In genomic region chr9:108085261-108085660, GRCm38 (mm10) we compare ENCODE assay signal across 29 mouse cellular contexts. TPM values are rescaled to one million over a fixed set of nuclear protein-coding genes. Genes with fewer than 3 reads are reported as not detected.
DNase-seq lines count a peak whose midpoint lies in the region; ATAC-seq and TF ChIP-seq lines count a peak whose summit lies in the region.
"Had no signal": no experiment of that assay in that cellular context is flagged by ENCODE, and none has a peak within 500 bp of the region (broad histone marks: within the 10 kb centered on the region; RNA-seq: fewer than 3 reads in every experiment).

No protein-coding gene starts in this region.

- no peak for ATAC-seq in kidney, embryonic 14.5 days (ENCODE audit: low FRiP score, low TSS enrichment)
- ATAC-seq in liver, embryonic 13.5 days (ENCODE audit: low read depth) = no peak
- ATAC-seq: hindbrain, embryonic 16.5 days had no signal

- no peak overlapping the region for H3K27ac ChIP-seq in kidney, embryonic 14.5 days (ENCODE audit: low read depth, low read length)
- H3K27ac ChIP-seq in liver, adult 2 months (replicated peaks; ENCODE audit: insufficient read depth, low read depth, low read length) = peak overlapping the region; percentile 61
- H3K27ac ChIP-seq in liver, embryonic 13.5 days = peak overlapping the region; percentile 100
- H3K27ac ChIP-seq: forebrain, embryonic 12.5 days; gastrocnemius, adult 2 months; hindbrain, embryonic 10.5 days; kidney, postnatal 0 days; limb, embryonic 10.5 days; stomach, embryonic 15.5 days had no signal

- DNase-seq in kidney, adult 11 months = peak; percentile 74
- DNase-seq in liver, adult 2 months (ENCODE audit: extremely low read depth, low read depth, low spot score) = peak; percentile 93
- DNase-seq in liver = no peak
- DNase-seq in liver, embryonic 13.5 days = no peak
- no peak for DNase-seq in left cerebral cortex, adult 8-10 months (ENCODE audit: low spot score in 2 of 2)
- no peak for DNase-seq in retina, postnatal 1 day
- DNase-seq: adrenal gland, adult 2 months; B cell, adult 2 months; cerebellum, adult 11-12 months; cerebellum, postnatal 10 days; gastrocnemius, adult 2 months; heart, postnatal 10 days; layer of hippocampus, adult 9-11 months; lung, adult 18-20 months; lung, postnatal 14 days; right cerebral cortex, adult 18-20 months; right cerebral cortex, postnatal 4 days; thymus, adult 2 months; thymus, postnatal 4 days had no signal

- no peak for TF ChIP-seq CTCF in liver, adult 2 months (IDR thresholded peaks at IDR 0.05; ENCODE audit: low read depth, low read length)

- peaks cover 20% of the 10 kb centered on the region for H3K27me3 ChIP-seq in kidney, embryonic 14.5 days (ENCODE audit: control insufficient read depth, insufficient read depth, low read length)
- no peaks in the 10 kb centered on the region for H3K27me3 ChIP-seq in liver, adult 2 months (ENCODE audit: control insufficient read depth, insufficient read depth, low read length)
- H3K27me3 ChIP-seq in liver, embryonic 13.5 days = peaks cover 10% of the 10 kb centered on the region; the same call in 1 of the 2 replicates

- TF ChIP-seq POLR2A in liver, adult 2 months (IDR thresholded peaks at IDR 0.05; ENCODE audit: extremely low read depth, insufficient read depth, low read length) = no peak

- no peaks in the 10 kb centered on the region for H3K9me3 ChIP-seq in kidney, embryonic 14.5 days (ENCODE audit: control insufficient read depth, low read length)
- no peaks in the 10 kb centered on the region for H3K9me3 ChIP-seq in liver, embryonic 13.5 days (replicated peaks)
- H3K9me3 ChIP-seq: forebrain, embryonic 12.5 days; hindbrain, embryonic 10.5 days; limb, embryonic 10.5 days; stomach, embryonic 15.5 days had no signal

- peaks cover 56% of the 10 kb centered on the region for H3K36me3 ChIP-seq in kidney, embryonic 14.5 days (ENCODE audit: control insufficient read depth, insufficient read depth, low read length)
- H3K36me3 ChIP-seq in liver, adult 2 months (ENCODE audit: control insufficient read depth, insufficient read depth, low read length) = peaks cover 32% of the 10 kb centered on the region; the same call in 1 of the 2 replicates
- H3K36me3 ChIP-seq in liver, embryonic 13.5 days = peaks cover 81% of the 10 kb centered on the region

- no peak overlapping the region for H3K4me3 ChIP-seq in kidney, embryonic 14.5 days (ENCODE audit: low read length)
- H3K4me3 ChIP-seq in liver, adult 2 months (ENCODE audit: insufficient read depth, low read depth, low read length) = no peak overlapping the region
- peak overlapping the region; percentile 16; the same call in 1 of the 2 replicates for H3K4me3 ChIP-seq in liver, embryonic 13.5 days (replicated peaks)
- H3K4me3 ChIP-seq: forebrain, embryonic 12.5 days; gastrocnemius, adult 2 months; hindbrain, embryonic 10.5 days; limb, embryonic 10.5 days; stomach, embryonic 15.5 days had no signal

- H3K4me2 ChIP-seq in kidney, embryonic 14.5 days (replicated peaks; ENCODE audit: low read depth, low read length) = no peak overlapping the region
- peak overlapping the region; percentile 91 for H3K4me2 ChIP-seq in liver, embryonic 13.5 days
- H3K4me2 ChIP-seq: forebrain, embryonic 12.5 days; midbrain, embryonic 11.5 days; stomach, embryonic 15.5 days had no signal

- 94% methylated on average over 4 of the region's 4 CpGs for WGBS in kidney, embryonic 14.5 days
- 30% methylated on average over 4 of the region's 4 CpGs for WGBS in liver, adult 2 months
- WGBS in liver, embryonic 13.5 days (ENCODE audit: insufficient replicate concordance) = 94% methylated on average over 4 of the region's 4 CpGs

- peaks cover 11% of the 10 kb centered on the region; the same call in 1 of the 2 replicates for H3K79me2 ChIP-seq in liver, adult 2 months (ENCODE audit: control insufficient read depth, insufficient read depth, low read length)

- H3K4me1 ChIP-seq in kidney, embryonic 14.5 days (ENCODE audit: control insufficient read depth, insufficient read depth, low read length) = no peaks in the 10 kb centered on the region; the same call in 1 of the 2 replicates
- H3K4me1 ChIP-seq in liver, adult 2 months (ENCODE audit: control insufficient read depth, insufficient read depth, low read length) = peaks cover 28% of the 10 kb centered on the region
- H3K4me1 ChIP-seq in liver, embryonic 13.5 days (replicated peaks) = peaks cover 86% of the 10 kb centered on the region

- H3K9ac ChIP-seq in kidney, embryonic 14.5 days (ENCODE audit: low read depth, low read length) = no peak overlapping the region
- peak overlapping the region; percentile 34; the same call in 1 of the 2 replicates for H3K9ac ChIP-seq in liver, adult 2 months (ENCODE audit: low read depth, low read length)
- H3K9ac ChIP-seq in liver, embryonic 13.5 days = peak overlapping the region; percentile 99
- H3K9ac ChIP-seq: forebrain, embryonic 12.5 days; stomach, embryonic 15.5 days had no signal

RNA-seq across cellular contexts. Expression of gene Rnf123, which starts 2.1 kb away (rescaled TPM):
- 20.0 and 30.9 TPM in 2 replicates for polyA plus RNA-seq in kidney, embryonic 14.5 days (2014; fragmentation: Nextera tagmentation; extraction: Ambion mirVana)
- total RNA-seq in liver, adult 2 months (2014; rRNA removed) = 19.6 and 29.6 TPM in 2 replicates
- polyA plus RNA-seq in liver, adult 2 months (2012; rRNA removed) = 79.8 and 97.5 TPM in 2 replicates
- polyA plus RNA-seq in liver, embryonic 13.5 days (2015; fragmentation: Nextera tagmentation; extraction: Ambion mirVana) = 80.8 and 88.0 TPM in 2 replicates
- total RNA-seq in left cerebral cortex, adult 8-10 months (2022) = 100 to 1,000 TPM; 109 to 112 (median 111) TPM

RNA-seq across cellular contexts. Expression of gene Mst1, which starts 5.0 kb away (rescaled TPM):
- polyA plus RNA-seq in kidney, embryonic 14.5 days (2014; fragmentation: Nextera tagmentation; extraction: Ambion mirVana) = not detected in 2 replicates
- 143 and 177 TPM in 2 replicates for total RNA-seq in liver, adult 2 months (2014; rRNA removed)
- 203 and 264 TPM in 2 replicates for polyA plus RNA-seq in liver, adult 2 months (2012; rRNA removed)
- polyA plus RNA-seq in liver, embryonic 13.5 days (2015; fragmentation: Nextera tagmentation; extraction: Ambion mirVana) = 15.5 and 18.6 TPM in 2 replicates
- total RNA-seq in left cerebral cortex, adult 8-10 months (2022) = not detected
- total RNA-seq: gastrocnemius, adult 2 months; heart, postnatal 10 days; left cerebral cortex, adult 18-20 months; midbrain, postnatal 0 days had no signal
- polyA plus RNA-seq: hindbrain, embryonic 16.5 days; midbrain, postnatal 0 days had no signal

RNA-seq across cellular contexts. Expression of gene Apeh, which starts 9.1 kb away (rescaled TPM):
- 55.2 and 57.8 TPM in 2 replicates for polyA plus RNA-seq in kidney, embryonic 14.5 days (2014; fragmentation: Nextera tagmentation; extraction: Ambion mirVana)
- total RNA-seq in liver, adult 2 months (2014; rRNA removed) = 53.3 and 54.3 TPM in 2 replicates
- polyA plus RNA-seq in liver, adult 2 months (2012; rRNA removed) = 89.0 and 116 TPM in 2 replicates
- polyA plus RNA-seq in liver, embryonic 13.5 days (2015; fragmentation: Nextera tagmentation; extraction: Ambion mirVana) = 176 and 195 TPM in 2 replicates
- 10 to 100 TPM; 34.9 to 41.9 (median 39.3) TPM for total RNA-seq in left cerebral cortex, adult 8-10 months (2022)

RNA-seq across cellular contexts. Expression of gene Amigo3, which starts 32.3 kb away (rescaled TPM):
- 1.6 and 2.1 TPM in 2 replicates for polyA plus RNA-seq in kidney, embryonic 14.5 days (2014; fragmentation: Nextera tagmentation; extraction: Ambion mirVana)
- 0.37 and 0.47 TPM in 2 replicates for total RNA-seq in liver, adult 2 months (2014; rRNA removed)
- polyA plus RNA-seq in liver, adult 2 months (2012; rRNA removed) = 1.2 and 2.8 TPM in 2 replicates
- polyA plus RNA-seq in liver, embryonic 13.5 days (2015; fragmentation: Nextera tagmentation; extraction: Ambion mirVana) = 1.2 and 1.4 TPM in 2 replicates
- total RNA-seq in left cerebral cortex, adult 8-10 months (2022) = 1 to 10 TPM in 2 of 4 experiments, under 1 TPM in 2; 0.70 to 1.3 (median 1.0) TPM

RNA-seq across cellular contexts. Expression of gene Gmppb, which starts 36.2 kb away (rescaled TPM):
- 19.8 and 20.8 TPM in 2 replicates for polyA plus RNA-seq in kidney, embryonic 14.5 days (2014; fragmentation: Nextera tagmentation; extraction: Ambion mirVana)
- total RNA-seq in liver, adult 2 months (2014; rRNA removed) = 14.0 and 54.7 TPM in 2 replicates
- 16.5 and 21.4 TPM in 2 replicates for polyA plus RNA-seq in liver, adult 2 months (2012; rRNA removed)
- 21.0 TPM in 2 replicates for polyA plus RNA-seq in liver, embryonic 13.5 days (2015; fragmentation: Nextera tagmentation; extraction: Ambion mirVana)
- total RNA-seq in left cerebral cortex, adult 8-10 months (2022) = 10 to 100 TPM; 13.9 to 17.6 (median 14.8) TPM

Comparison
In these comparisons a context has a peak if more than half of its experiments do, and no peak if none do; other contexts are left out.
1. DNase-seq: peak in kidney, adult 11 months (single experiment) and liver, adult 2 months (single experiment); none in liver (single experiment), liver, embryonic 13.5 days (single experiment), left cerebral cortex, adult 8-10 months (0 of 2) and retina, postnatal 1 day (single experiment).
2. RNA of gene Mst1, which starts 5.0 kb away (polyA plus RNA-seq): 203 to 264 TPM in liver, adult 2 months and 15.5 to 18.6 TPM in liver, embryonic 13.5 days; not detected in kidney, embryonic 14.5 days; every median in the first group is over 10 times any median in the second.